Mouse (Mus musculus) heart, embryonic 11.5 days (tissue): Measurements from ENCODE around the gene Trmt13. TPM values are rescaled to one million over a fixed set of nuclear protein-coding genes. Genes with fewer than 3 reads are reported as not detected.
"Not testable (repeated sequence)": the region's sequence is repeated elsewhere in the genome, so short reads cannot be mapped to it uniquely, and the experiment has no call there.

Experiments
- ATAC-seq: fragments of 200-750 bp; cut with Nextera tagmentation; replicated peaks from 2 replicates; pipeline ENCODE4 v1.8.0; 2017; ENCODE audit warnings: moderate library complexity; ENCODE audit not compliant: insufficient number of reproducible peaks, low FRiP score, low TSS enrichment
- H3K27ac ChIP-seq: fragments of 300-500 bp; sonication (generic); 2 replicates; pipeline ENCODE4 v1.5.1; 2014; ENCODE audit warnings: mild to moderate bottlenecking, low read depth, low read length
- H3K27me3 ChIP-seq: fragments of 300-500 bp; sonication (generic); 2 replicates; pipeline ENCODE4 v1.6.1; 2014; ENCODE audit warnings: mild to moderate bottlenecking, low read length, mixed read lengths; ENCODE audit not compliant: control insufficient read depth, insufficient read depth
- H3K36me3 ChIP-seq: fragments of 300-500 bp; sonication (generic); 2 replicates; pipeline ENCODE4 v1.6.1; 2014; ENCODE audit warnings: mild to moderate bottlenecking, low read length, moderate library complexity, mixed read lengths; ENCODE audit not compliant: control insufficient read depth, insufficient read depth
- H3K4me1 ChIP-seq: fragments of 300-500 bp; sonication (generic); 2 replicates; pipeline ENCODE4 v1.6.1; 2014; ENCODE audit warnings: low read length; ENCODE audit not compliant: control insufficient read depth, insufficient read depth
- H3K4me2 ChIP-seq: fragments of 300-500 bp; sonication (generic); 2 replicates; pipeline ENCODE4 v1.6.1; 2014; ENCODE audit warnings: mild to moderate bottlenecking, moderate library complexity
- H3K4me3 ChIP-seq: fragments of 300-500 bp; sonication (generic); 2 replicates; pipeline ENCODE4 v1.5.1; 2014; ENCODE audit warnings: low read depth, low read length
- H3K9ac ChIP-seq: fragments of 300-500 bp; sonication (generic); 2 replicates; pipeline ENCODE4 v1.6.1; 2014; ENCODE audit warnings: mild to moderate bottlenecking, low read depth, low read length, moderate library complexity
- H3K9me3 ChIP-seq: fragments of 300-500 bp; sonication (generic); replicated peaks from 2 replicates; pipeline ENCODE4 v1.6.1; 2016; ENCODE audit warnings: low read length; ENCODE audit not compliant: control insufficient read depth
- WGBS: fragments of 180-500 bp; shearing (Covaris S2); extraction: QIAGEN DNeasy Blood & Tissue Kit; methylation state at CpG from one replicate; pipeline ENCODE4 v1.1.7; 2014; ENCODE audit not compliant: insufficient replicate concordance; 5-methylcytosine and 5-hydroxymethylcytosine counted together
- polyA plus RNA-seq: library from polyadenylated mRNA; unstranded; fragments of >200 nt; fragmentation: Nextera tagmentation; extraction: Ambion mirVana; gene quantifications from 2 replicates; pipeline ENCODE4 v1.2.1, GENCODE M21; 2014

The Trmt13 gene
- polyA plus RNA-seq, 1 experiment from 2014 or later: 19.9 TPM

- H3K27me3 ChIP-seq: no peaks in the 10 kb centered on the region
- peak overlapping the region; percentile 82 for H3K27ac ChIP-seq
- 2% methylated on average over 22 of the region's 22 CpGs for WGBS
Observed at GRCm38 (mm10) chr3:116594076-116594727, 20.2 kb downstream of the Trmt13 start.

GRCm38 (mm10) chr3:116582201-116582600 lies 32.2 kb downstream of the Trmt13 start:
- no peak overlapping the region for H3K4me2 ChIP-seq
- no peaks in the 10 kb centered on the region for H3K27me3 ChIP-seq
- no peaks in the 10 kb centered on the region for H3K9me3 ChIP-seq
- 82% methylated on average over 9 of the region's 9 CpGs for WGBS
- H3K36me3 ChIP-seq: peaks cover 30% of the 10 kb centered on the region
- no peaks in the 10 kb centered on the region for H3K4me1 ChIP-seq
- no peak overlapping the region for H3K9ac ChIP-seq
- no peak overlapping the region for H3K4me3 ChIP-seq
- ATAC-seq: no peak
- no peak overlapping the region for H3K27ac ChIP-seq

More at GRCm38 (mm10) chr3:116594076-116594727, 20.2 kb downstream of the Trmt13 start:
- Histone ChIP-seq H3K36me3 (peaks cover 9% of the 10 kb centered on the region; the same call in 1 of the 2 replicates), H3K4me3 (peak overlapping the region; percentile 90), H3K4me1 (0 out of 2 replicates have a peak, but pooled peaks cover 3% of the 10 kb centered on the region), H3K9me3 (no peaks in the 10 kb centered on the region), H3K9ac (peak overlapping the region; percentile 90), H3K4me2 (peak overlapping the region; percentile 84)
- ATAC-seq: peak; percentile 32; the same call in 1 of the 2 replicates

- Histone ChIP-seq H3K27me3 (no peaks in the 10 kb centered on the region), H3K9me3 (no peaks in the 10 kb centered on the region), H3K4me3 (no peak overlapping the region), H3K27ac (no peak overlapping the region), H3K4me2 (no peak overlapping the region), H3K36me3 (peaks cover 12% of the 10 kb centered on the region), H3K9ac (no peak overlapping the region), H3K4me1 (no peaks in the 10 kb centered on the region)
- 57% methylated on average over 3 of the region's 3 CpGs for WGBS
- no peak for ATAC-seq
Observed at GRCm38 (mm10) chr3:116577286-116577685, 37.1 kb downstream of the Trmt13 start.

GRCm38 (mm10) chr3:116570628-116571027 lies 43.8 kb downstream of the Trmt13 start:
- Histone ChIP-seq H3K4me1 (no peaks in the 10 kb centered on the region), H3K4me2 (no peak overlapping the region), H3K9me3 (peaks cover 4% of the 10 kb centered on the region), H3K4me3 (no peak overlapping the region), H3K27ac (no peak overlapping the region), H3K36me3 (peaks cover 11% of the 10 kb centered on the region), H3K9ac (no peak overlapping the region), H3K27me3 (no peaks in the 10 kb centered on the region)
- no peak for ATAC-seq
- 68% methylated on average over 2 of the region's 2 CpGs for WGBS

GRCm38 (mm10) chr3:116563095-116563492 lies 51.3 kb downstream of the Trmt13 start:
- Histone ChIP-seq H3K9me3 (peaks cover 4% of the 10 kb centered on the region), H3K9ac (peak overlapping the region; percentile 76), H3K36me3 (peaks cover 11% of the 10 kb centered on the region), H3K4me2 (peak overlapping the region; percentile 50), H3K4me3 (peak overlapping the region; percentile 45), H3K4me1 (peaks cover 9% of the 10 kb centered on the region; the same call in 1 of the 2 replicates), H3K27me3 (no peaks in the 10 kb centered on the region), H3K27ac (peak overlapping the region; percentile 97)
- 25% methylated on average over 7 of the region's 7 CpGs for WGBS
- ATAC-seq: no peak

GRCm38 (mm10) chr3:116562408-116563094 lies 51.8 kb downstream of the Trmt13 start, which contains the start of gene Lrrc39:
Gene Lrrc39 (plus strand): TSS chr3:116562973.
- Histone ChIP-seq H3K9ac (peak within 1 kb of the TSS; percentile 76), H3K4me3 (peak within 1 kb of the TSS; percentile 45), H3K4me2 (peak within 1 kb of the TSS; percentile 50), H3K36me3 (peaks cover 11% of the 10 kb centered on the region), H3K9me3 (peaks cover 4% of the 10 kb centered on the region), H3K4me1 (peaks cover 9% of the 10 kb centered on the region; the same call in 1 of the 2 replicates), H3K27me3 (no peaks in the 10 kb centered on the region), H3K27ac (peak within 1 kb of the TSS; percentile 97)
- ATAC-seq: peak; percentile 96
- 22% methylated on average over 7 of the region's 7 CpGs for WGBS

- H3K4me2 ChIP-seq, H3K9me3 ChIP-seq, H3K4me1 ChIP-seq, H3K36me3 ChIP-seq, H3K27me3 ChIP-seq, H3K4me3 ChIP-seq, H3K9ac ChIP-seq, ATAC-seq: not testable (repeated sequence)
- 95% methylated on average over 14 of the region's 14 CpGs for WGBS
- H3K27ac ChIP-seq: peak overlapping the region; percentile 97; the same call in 1 of the 2 replicates
Observed at GRCm38 (mm10) chr3:116561315-116561714, 53.1 kb downstream of the Trmt13 start.

GRCm38 (mm10) chr3:116551362-116551761 lies 63.0 kb downstream of the Trmt13 start:
- Histone ChIP-seq H3K36me3 (peaks cover 6% of the 10 kb centered on the region), H3K9ac (no peak overlapping the region), H3K9me3 (no peaks in the 10 kb centered on the region), H3K27ac (no peak overlapping the region), H3K4me3 (no peak overlapping the region), H3K27me3 (no peaks in the 10 kb centered on the region), H3K4me1 (no peaks in the 10 kb centered on the region), H3K4me2 (no peak overlapping the region)
- no peak for ATAC-seq
- WGBS: 91% methylated on average over 5 of the region's 5 CpGs
